Mouse (Mus musculus) lung, adult 2 months (tissue): Measurements from ENCODE around the gene Kif6.

Experiments
- CTCF ChIP-seq: fragments of 200-500 bp; IDR thresholded peaks from 2 replicates; pipeline ENCODE4 v1.5.1; 2011; ENCODE audit warnings: mild to moderate bottlenecking, low read length, control low read depth; ENCODE audit not compliant: insufficient read depth
- POLR2A ChIP-seq: fragments of 200-500 bp; IDR thresholded peaks from 2 replicates; pipeline ENCODE4 v1.6.1; 2011; ENCODE audit warnings: low read depth, mild to moderate bottlenecking, control low read depth, low read length, borderline replicate concordance; ENCODE audit errors: extremely low read depth

GRCm38 (mm10) chr17:49837417-49837816 is 222.5 kb downstream of the Kif6 start:
- TF ChIP-seq POLR2A = no peak
- no peak for TF ChIP-seq CTCF
